7 mouse cellular contexts compared by ENCODE assay signal in the genomic region with DNA sequence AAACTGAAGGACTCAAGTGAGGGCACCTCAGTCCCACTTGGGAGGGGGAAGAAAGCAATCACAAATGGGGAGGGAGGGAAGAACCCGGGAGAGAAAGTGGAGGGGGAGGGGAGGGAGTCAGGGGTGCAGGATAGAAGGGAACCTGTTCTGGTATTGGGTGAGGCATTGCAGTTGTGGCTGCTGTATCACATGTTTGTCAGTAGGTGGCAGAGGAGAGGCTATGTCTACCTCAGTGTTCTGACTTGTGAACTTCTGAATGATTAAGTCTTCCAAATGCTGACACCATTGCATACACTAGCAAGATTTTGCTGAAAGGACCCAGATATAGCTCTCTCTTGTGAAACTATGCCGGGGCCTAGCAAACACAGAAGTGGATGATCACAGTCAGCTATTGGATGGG. TPM values are rescaled to one million over a fixed set of nuclear protein-coding genes. Genes with fewer than 3 reads are reported as not detected.
DNase-seq lines count a peak whose midpoint lies in the region; ATAC-seq and TF ChIP-seq lines count a peak whose summit lies in the region.
"Not testable (repeated sequence)": the region's sequence is repeated elsewhere in the genome, so short reads cannot be mapped to it uniquely, and the experiment has no call there.

No protein-coding gene starts in this region.

- not testable (repeated sequence) for H3K36me3 ChIP-seq in CH12.LX (replicated peaks in 1 of 2; ENCODE audit: control insufficient read depth in 1 of 2, insufficient read depth in 1 of 2, low read length in 1 of 2); intestine, postnatal 0 days (ENCODE audit: control insufficient read depth, insufficient read depth); liver, postnatal 0 days (replicated peaks; ENCODE audit: insufficient read depth, low read length)

- H3K4me1 ChIP-seq in CH12.LX (ENCODE audit: control insufficient read depth in 1 of 2, insufficient read depth in 2 of 2); intestine, postnatal 0 days (replicated peaks; ENCODE audit: control insufficient read depth, insufficient read depth, low read length); liver, postnatal 0 days (ENCODE audit: insufficient read depth): not testable (repeated sequence)

- in situ Hi-C loops in CH12.LX (cut with MboI; ENCODE audit: low pct_ligation_motif_present, low pct_unique_long_range_greater_than_20kb, low sequenced_read_pairs): not testable (repeated sequence)

- TF ChIP-seq RAD21 in CH12.LX (IDR thresholded peaks at IDR 0.05; ENCODE audit: low read depth, low read length): peak; percentile 39

- ATAC-seq in intestine, postnatal 0 days; liver, postnatal 0 days: not testable (repeated sequence)

- not testable (repeated sequence) for H3K4me3 ChIP-seq in CH12.LX (replicated peaks in 1 of 3; ENCODE audit: low read depth in 2 of 3, low read length in 2 of 3, poor library complexity in 1 of 3); gastrocnemius, adult 2 months; intestine, postnatal 0 days (ENCODE audit: low read depth, low read length); liver, postnatal 0 days (ENCODE audit: low read depth, low read length)

- H3K4me2 ChIP-seq in CH12.LX (ENCODE audit: insufficient read depth, low read depth, poor library complexity, severe bottlenecking); intestine, postnatal 0 days (replicated peaks; ENCODE audit: low read depth); liver, postnatal 0 days (ENCODE audit: low read depth, low read length): not testable (repeated sequence)

- peak; percentile 43 to 61; a peak in 3 of 4 replicates for TF ChIP-seq CTCF in CH12.LX (conservative IDR thresholded peaks at IDR 0.05 in 1 of 2, IDR thresholded peaks at IDR 0.05 in 1 of 2; ENCODE audit: low read depth in 2 of 2, low read length in 2 of 2)
- TF ChIP-seq CTCF in gastrocnemius, adult 2 months (IDR thresholded peaks at IDR 0.05): peak; percentile 20; the same call in 1 of the 2 replicates
- TF ChIP-seq CTCF in intestine, postnatal 0 days (IDR thresholded peaks at IDR 0.05; ENCODE audit: low read depth): peak; percentile 44
- peak; percentile 39; the same call in 1 of the 2 replicates for TF ChIP-seq CTCF in liver, postnatal 0 days (IDR thresholded peaks at IDR 0.05; ENCODE audit: low read depth)

- TF ChIP-seq POLR2A in CH12.LX (IDR thresholded peaks at IDR 0.05; ENCODE audit: low read depth, low read length): not testable (repeated sequence)

- intact Hi-C loops in gastrocnemius, adult 2 months (cut with DNase I): not testable (repeated sequence)

- WGBS in intestine, postnatal 0 days: 82% methylated on average over 2 of the region's 2 CpGs
- 78% methylated on average over 2 of the region's 2 CpGs for WGBS in liver, postnatal 0 days (ENCODE audit: insufficient replicate concordance)

- not testable (repeated sequence) for H3K79me2 ChIP-seq in CH12.LX (replicated peaks; ENCODE audit: control insufficient read depth, extremely low read depth, insufficient read depth, poor library complexity, severe bottlenecking)

- H3K27me3 ChIP-seq in CH12.LX (replicated peaks); intestine, postnatal 0 days (replicated peaks; ENCODE audit: control insufficient read depth, insufficient read depth, low read length); liver, postnatal 0 days (ENCODE audit: insufficient read depth, low read length): not testable (repeated sequence)

- not testable (repeated sequence) for H3K9ac ChIP-seq in CH12.LX (ENCODE audit: insufficient read depth, low read depth); intestine, postnatal 0 days (ENCODE audit: low read depth, low read length); liver, postnatal 0 days (replicated peaks)

- DNase-seq in CH12.LX (ENCODE audit: extremely low read depth) (peak; percentile 44), MEL-GATA-1-ER (ENCODE audit: extremely low read depth, low read depth) (peak; percentile 10)
- DNase-seq in brain, adult 2 months (ENCODE audit: low read depth, low spot score): peak; percentile 14
- not testable (repeated sequence) for DNase-seq in gastrocnemius, adult 2 months; liver, postnatal 0 days
- DNase-seq in retina, postnatal 1 day: peak; percentile 3

- not testable (repeated sequence) for H3K27ac ChIP-seq in CH12.LX (ENCODE audit: insufficient read depth, low read depth); gastrocnemius, adult 2 months; intestine, postnatal 0 days (ENCODE audit: low read depth, low read length); liver, postnatal 0 days (ENCODE audit: low read depth)

- H3K9me3 ChIP-seq in CH12.LX (replicated peaks; ENCODE audit: low read length); intestine, postnatal 0 days (ENCODE audit: control insufficient read depth); liver, postnatal 0 days (ENCODE audit: low read length): not testable (repeated sequence)

- dilution Hi-C loops in CH12.LX (cut with MboI; ENCODE audit: extremely low pct_ligation_motif_present, extremely low pct_unique_long_range_greater_than_20kb, low sequenced_read_pairs): not testable (repeated sequence)

- not testable (repeated sequence) for TF ChIP-seq EP300 in CH12.LX (IDR thresholded peaks at IDR 0.05; ENCODE audit: low read length); liver, postnatal 0 days (IDR thresholded peaks at IDR 0.05; ENCODE audit: low read depth)

TF ChIP-seq in CH12.LX, 34 proteins besides CTCF, POLR2A, EP300 and RAD21:
- TF ChIP-seq SMC3 (IDR thresholded peaks at IDR 0.05; ENCODE audit: low read depth, low read length): peak; percentile 19; the same call in 1 of the 2 replicates

RNA-seq across cellular contexts. Expression of gene Rnf146, which starts 32.6 kb away (rescaled TPM):
- total RNA-seq in CH12.LX (2012; rRNA removed): 20.8 and 22.5 TPM in 2 replicates
- total RNA-seq in CH12.LX (2014; rRNA removed): 29.7 and 32.1 TPM in 2 replicates
- polyA plus RNA-seq in CH12.LX (2012; ENCODE audit: insufficient read length, low read depth): 24.5 and 32.1 TPM in 2 replicates
- 10 to 100 TPM; 56.5 to 60.7 TPM for total RNA-seq in gastrocnemius, adult 2 months (2021)
- polyA plus RNA-seq in intestine, postnatal 0 days (2015; fragmentation: Nextera tagmentation; extraction: Ambion mirVana): 25.1 and 25.9 TPM in 2 replicates
- polyA plus RNA-seq in liver, postnatal 0 days (2015; fragmentation: Nextera tagmentation; extraction: Ambion mirVana): 13.3 and 13.8 TPM in 2 replicates
